Mouse (Mus musculus): ENCODE measurements around the gene Olfr791. TPM values are rescaled to one million over a fixed set of nuclear protein-coding genes. Genes with fewer than 3 reads are reported as not detected.

Gene Olfr791
- polyA plus RNA-seq (2014; fragmentation: Illumina TruSeq; extraction: RNeasy Lipid Tissue Mini Kit (QIAGEN cat#74804); ENCODE audit: low read depth, low replicate concordance): not detected

DNA sequence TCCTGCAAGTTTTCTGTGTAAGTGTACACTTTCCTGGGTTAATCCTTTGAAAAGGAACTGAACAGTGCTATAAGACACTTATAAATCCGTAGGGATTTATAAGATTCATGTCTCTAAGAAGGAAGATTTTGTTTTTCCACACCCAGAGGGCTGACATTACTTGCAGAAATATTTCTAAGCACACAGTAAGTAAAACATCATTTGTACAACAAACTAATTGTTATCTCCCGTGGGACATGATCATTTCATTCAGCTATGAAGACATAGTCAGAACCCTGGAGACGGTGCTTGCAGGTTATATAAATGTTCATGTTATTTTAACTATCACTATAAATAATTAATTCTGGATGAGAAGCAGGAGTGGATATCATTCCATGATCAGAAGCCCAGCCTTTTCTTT, at the start of gene Olfr791:
TSS of gene Olfr791 (plus strand) at position 301 of the 400 bp plus-strand sequence.

DNA sequence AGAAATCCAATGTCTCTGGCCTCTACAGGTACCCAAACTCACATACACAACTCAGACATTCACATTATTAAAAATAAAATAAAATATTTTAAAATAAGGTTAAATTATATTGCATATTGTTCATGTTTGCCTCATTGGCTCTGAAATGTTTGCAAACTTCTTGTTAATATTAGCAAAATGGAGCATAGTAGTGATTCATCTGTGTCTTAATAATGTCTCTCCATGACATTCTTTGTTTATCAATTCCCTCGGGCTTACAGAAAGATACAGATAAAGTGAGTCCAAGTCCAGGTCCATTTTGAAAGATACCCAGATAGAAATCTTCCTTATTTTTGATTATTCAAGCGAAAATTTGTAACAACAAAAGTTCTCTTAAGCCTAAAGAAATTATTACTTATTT, 37.1 kb upstream of the Olfr791 start, which contains the start of gene Olfr789:
TSS of gene Olfr789 (plus strand) at position 301 of the 400 bp plus-strand sequence.

DNA sequence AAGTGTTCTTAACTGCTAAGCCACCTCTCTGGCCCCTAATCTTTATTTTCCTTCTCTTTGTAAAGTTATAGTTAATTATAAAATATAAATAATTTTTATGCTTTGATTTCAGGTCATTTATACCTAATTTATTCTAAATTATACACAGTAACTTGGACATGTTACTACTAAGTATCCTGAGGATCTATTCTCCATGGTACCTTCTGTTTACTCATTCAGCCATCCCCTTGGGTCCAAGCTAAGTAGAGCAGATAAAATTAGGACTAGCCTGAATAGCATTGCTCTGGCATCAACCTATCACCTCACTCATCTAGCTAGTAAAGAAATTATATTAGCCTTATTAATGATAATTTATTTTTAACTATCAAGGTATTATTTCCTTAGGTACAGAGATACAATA, 23.4 kb upstream of the Olfr791 start, which contains the start of gene Olfr790:
TSS of gene Olfr790 (plus strand) at position 301 of the 400 bp plus-strand sequence.

DNA sequence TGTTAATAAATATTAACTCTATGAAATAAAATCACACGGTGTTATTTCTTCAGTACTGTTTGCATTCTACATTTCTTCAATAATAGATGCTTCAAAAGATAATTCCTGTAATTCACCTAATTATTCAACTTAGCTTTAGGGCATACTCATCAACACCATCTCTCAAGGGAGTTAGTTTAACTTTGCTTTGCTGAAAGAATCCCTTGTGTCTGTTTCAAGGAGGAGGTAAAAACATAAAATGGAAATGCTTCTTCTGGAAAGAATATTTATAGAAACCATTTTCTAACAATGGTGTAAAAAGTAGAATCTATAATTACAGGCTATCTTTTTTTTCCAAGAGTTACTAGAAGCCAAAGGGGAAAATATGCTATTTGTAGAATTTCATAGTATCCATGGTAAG, 17.3 kb downstream of the Olfr791 start, which contains the start of gene Olfr792:
TSS of gene Olfr792 (plus strand) at position 301 of the 400 bp plus-strand sequence.

DNA sequence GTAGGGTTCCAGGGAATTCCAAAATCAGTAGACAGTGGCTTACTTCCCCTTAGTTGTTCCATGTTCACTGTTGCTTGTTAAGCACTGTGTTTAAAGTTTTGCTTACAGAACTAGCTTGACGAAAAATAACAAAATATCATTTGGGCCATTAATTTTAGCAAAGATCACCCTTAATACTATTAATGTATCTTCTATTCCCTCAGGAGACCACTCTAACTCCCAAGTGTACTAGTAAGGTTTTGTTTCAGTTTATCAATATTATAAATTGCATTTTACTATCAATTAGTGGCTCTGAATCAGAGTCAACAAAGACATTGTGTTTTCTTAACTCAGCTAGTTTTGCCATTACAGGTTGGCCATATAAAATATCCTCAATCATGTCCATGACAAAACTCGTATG, 45.8 kb downstream of the Olfr791 start, which contains the start of gene Olfr794:
TSS of gene Olfr794 (plus strand) at position 301 of the 400 bp plus-strand sequence.

Other genes with a start within 250 kb of the Olfr791 start
- gene Olfr780, start 203.7 kb upstream of the Olfr791 start, polyA plus RNA-seq (2014; fragmentation: Illumina TruSeq; extraction: RNeasy Lipid Tissue Mini Kit (QIAGEN cat#74804); ENCODE audit: low read depth, low replicate concordance): not detected
- gene Olfr781, start 192.9 kb upstream of the Olfr791 start, polyA plus RNA-seq (2014; fragmentation: Illumina TruSeq; extraction: RNeasy Lipid Tissue Mini Kit (QIAGEN cat#74804); ENCODE audit: low read depth, low replicate concordance): not detected
- gene Olfr782, start 172.9 kb upstream of the Olfr791 start, polyA plus RNA-seq (2014; fragmentation: Illumina TruSeq; extraction: RNeasy Lipid Tissue Mini Kit (QIAGEN cat#74804); ENCODE audit: low read depth, low replicate concordance): not detected
- gene Olfr784, start 137.7 kb upstream of the Olfr791 start, polyA plus RNA-seq (2014; fragmentation: Illumina TruSeq; extraction: RNeasy Lipid Tissue Mini Kit (QIAGEN cat#74804); ENCODE audit: low read depth, low replicate concordance): not detected
- not detected for gene Olfr785, start 116.4 kb upstream of the Olfr791 start, polyA plus RNA-seq (2014; fragmentation: Illumina TruSeq; extraction: RNeasy Lipid Tissue Mini Kit (QIAGEN cat#74804); ENCODE audit: low read depth, low replicate concordance)
- not detected for gene Olfr786, start 94.5 kb upstream of the Olfr791 start, polyA plus RNA-seq (2014; fragmentation: Illumina TruSeq; extraction: RNeasy Lipid Tissue Mini Kit (QIAGEN cat#74804); ENCODE audit: low read depth, low replicate concordance)
- not detected for gene Olfr787, start 59.9 kb upstream of the Olfr791 start, polyA plus RNA-seq (2014; fragmentation: Illumina TruSeq; extraction: RNeasy Lipid Tissue Mini Kit (QIAGEN cat#74804); ENCODE audit: low read depth, low replicate concordance)
- gene Olfr788, start 50.8 kb upstream of the Olfr791 start, polyA plus RNA-seq (2014; fragmentation: Illumina TruSeq; extraction: RNeasy Lipid Tissue Mini Kit (QIAGEN cat#74804); ENCODE audit: low read depth, low replicate concordance): not detected
- not detected for gene Olfr789, start 37.0 kb upstream of the Olfr791 start, polyA plus RNA-seq (2014; fragmentation: Illumina TruSeq; extraction: RNeasy Lipid Tissue Mini Kit (QIAGEN cat#74804); ENCODE audit: low read depth, low replicate concordance)
- not detected for gene Olfr790, start 23.3 kb upstream of the Olfr791 start, polyA plus RNA-seq (2014; fragmentation: Illumina TruSeq; extraction: RNeasy Lipid Tissue Mini Kit (QIAGEN cat#74804); ENCODE audit: low read depth, low replicate concordance)
- gene Olfr792, start 17.4 kb downstream of the Olfr791 start, polyA plus RNA-seq (2014; fragmentation: Illumina TruSeq; extraction: RNeasy Lipid Tissue Mini Kit (QIAGEN cat#74804); ENCODE audit: low read depth, low replicate concordance): not detected
- gene Olfr794, start 45.9 kb downstream of the Olfr791 start, polyA plus RNA-seq (2014; fragmentation: Illumina TruSeq; extraction: RNeasy Lipid Tissue Mini Kit (QIAGEN cat#74804); ENCODE audit: low read depth, low replicate concordance): not detected
- not detected for gene Olfr796, start 90.8 kb downstream of the Olfr791 start, polyA plus RNA-seq (2014; fragmentation: Illumina TruSeq; extraction: RNeasy Lipid Tissue Mini Kit (QIAGEN cat#74804); ENCODE audit: low read depth, low replicate concordance)
- not detected for gene Olfr798, start 106.1 kb downstream of the Olfr791 start, polyA plus RNA-seq (2014; fragmentation: Illumina TruSeq; extraction: RNeasy Lipid Tissue Mini Kit (QIAGEN cat#74804); ENCODE audit: low read depth, low replicate concordance)
- not detected for gene Olfr799, start 115.7 kb downstream of the Olfr791 start, polyA plus RNA-seq (2014; fragmentation: Illumina TruSeq; extraction: RNeasy Lipid Tissue Mini Kit (QIAGEN cat#74804); ENCODE audit: low read depth, low replicate concordance)
- not detected for gene Olfr800, start 135.9 kb downstream of the Olfr791 start, polyA plus RNA-seq (2014; fragmentation: Illumina TruSeq; extraction: RNeasy Lipid Tissue Mini Kit (QIAGEN cat#74804); ENCODE audit: low read depth, low replicate concordance)
- gene Olfr801, start 152.1 kb downstream of the Olfr791 start, polyA plus RNA-seq (2014; fragmentation: Illumina TruSeq; extraction: RNeasy Lipid Tissue Mini Kit (QIAGEN cat#74804); ENCODE audit: low read depth, low replicate concordance): not detected
- gene Olfr802, start 166.4 kb downstream of the Olfr791 start, polyA plus RNA-seq (2014; fragmentation: Illumina TruSeq; extraction: RNeasy Lipid Tissue Mini Kit (QIAGEN cat#74804); ENCODE audit: low read depth, low replicate concordance): not detected
- not detected for gene Olfr803, start 172.5 kb downstream of the Olfr791 start, polyA plus RNA-seq (2014; fragmentation: Illumina TruSeq; extraction: RNeasy Lipid Tissue Mini Kit (QIAGEN cat#74804); ENCODE audit: low read depth, low replicate concordance)
- not detected for gene Olfr804, start 181.4 kb downstream of the Olfr791 start, polyA plus RNA-seq (2014; fragmentation: Illumina TruSeq; extraction: RNeasy Lipid Tissue Mini Kit (QIAGEN cat#74804); ENCODE audit: low read depth, low replicate concordance)
- gene Olfr805, start 207.6 kb downstream of the Olfr791 start, polyA plus RNA-seq (2014; fragmentation: Illumina TruSeq; extraction: RNeasy Lipid Tissue Mini Kit (QIAGEN cat#74804); ENCODE audit: low read depth, low replicate concordance): not detected
- gene Olfr806, start 220.1 kb downstream of the Olfr791 start, polyA plus RNA-seq (2014; fragmentation: Illumina TruSeq; extraction: RNeasy Lipid Tissue Mini Kit (QIAGEN cat#74804); ENCODE audit: low read depth, low replicate concordance): not detected
- not detected for gene Olfr807, start 236.0 kb downstream of the Olfr791 start, polyA plus RNA-seq (2014; fragmentation: Illumina TruSeq; extraction: RNeasy Lipid Tissue Mini Kit (QIAGEN cat#74804); ENCODE audit: low read depth, low replicate concordance)
- not detected for gene Olfr808, start 243.7 kb downstream of the Olfr791 start, polyA plus RNA-seq (2014; fragmentation: Illumina TruSeq; extraction: RNeasy Lipid Tissue Mini Kit (QIAGEN cat#74804); ENCODE audit: low read depth, low replicate concordance)

Data from liver, adult 10 weeks (tissue).